Mouse (Mus musculus) cerebellum, postnatal 10 days (tissue): ENCODE results near the gene Lrrc31.
"Not testable (repeated sequence)": the region's sequence is repeated elsewhere in the genome, so short reads cannot be mapped to it uniquely, and the experiment has no call there.

ENCODE experiments used
- DNase-seq, 2 experiments: peaks; one replicate each; pipeline ENCODE4 v3.0.0; 2021; ENCODE audit warnings: mixed read lengths in 2 of 2

Gene Lrrc31

GRCm38 (mm10) chr3:30699711-30700505 is at the start of gene Lrrc31:
Gene Lrrc31 (minus strand): TSS chr3:30699843.
- DNase-seq: not testable (repeated sequence)

GRCm38 (mm10) chr3:30748316-30748715 is 48.7 kb upstream of the Lrrc31 start:
- no peak for DNase-seq

- DNase-seq: no peak
Measured at GRCm38 (mm10) chr3:30746006-30746405, 46.4 kb upstream of the Lrrc31 start, which contains the start of gene Samd7. Gene Samd7 (plus strand): TSS chr3:30746293.

- no peak for DNase-seq
Measured at GRCm38 (mm10) chr3:30742891-30743290, 43.2 kb upstream of the Lrrc31 start.

- DNase-seq: peak; percentile 85 to 86
Measured at GRCm38 (mm10) chr3:30741306-30741705, 41.7 kb upstream of the Lrrc31 start.

GRCm38 (mm10) chr3:30736809-30737208 is 37.2 kb upstream of the Lrrc31 start:
- DNase-seq: peak; percentile 22 to 23

- no peak for DNase-seq
Measured at GRCm38 (mm10) chr3:30729046-30729445, 29.4 kb upstream of the Lrrc31 start.

GRCm38 (mm10) chr3:30727209-30727608 is 27.6 kb upstream of the Lrrc31 start:
- no peak for DNase-seq

- peak; percentile 21 to 23 for DNase-seq
Measured at GRCm38 (mm10) chr3:30725514-30725913, 25.9 kb upstream of the Lrrc31 start.

GRCm38 (mm10) chr3:30724848-30725465 is 25.3 kb upstream of the Lrrc31 start:
- DNase-seq: no peak

GRCm38 (mm10) chr3:30724105-30724824 is 24.6 kb upstream of the Lrrc31 start:
- DNase-seq: no peak

- DNase-seq: peak; percentile 14 to 35
Measured at GRCm38 (mm10) chr3:30723179-30723578, 23.5 kb upstream of the Lrrc31 start.

GRCm38 (mm10) chr3:30722461-30722860 is 22.8 kb upstream of the Lrrc31 start:
- no peak for DNase-seq

- DNase-seq: no peak
Measured at GRCm38 (mm10) chr3:30722036-30722435, 22.4 kb upstream of the Lrrc31 start.

GRCm38 (mm10) chr3:30718649-30719048 is 19.0 kb upstream of the Lrrc31 start:
- DNase-seq: no peak

- DNase-seq: no peak
Measured at GRCm38 (mm10) chr3:30713334-30713733, 13.7 kb upstream of the Lrrc31 start.

GRCm38 (mm10) chr3:30710191-30710590 is 10.5 kb upstream of the Lrrc31 start:
- no peak for DNase-seq

- no peak for DNase-seq
Measured at GRCm38 (mm10) chr3:30706614-30707276, 7.1 kb upstream of the Lrrc31 start.

- no peak for DNase-seq
Measured at GRCm38 (mm10) chr3:30705977-30706376, 6.3 kb upstream of the Lrrc31 start.

GRCm38 (mm10) chr3:30697891-30698290 is 1.8 kb downstream of the Lrrc31 start:
- DNase-seq: no peak

- peak; percentile 75 to 81 for DNase-seq
Measured at GRCm38 (mm10) chr3:30696346-30696745, 3.3 kb downstream of the Lrrc31 start.

GRCm38 (mm10) chr3:30695661-30696060 is 4.0 kb downstream of the Lrrc31 start:
- no peak for DNase-seq

- DNase-seq: no peak
Measured at GRCm38 (mm10) chr3:30690976-30691375, 8.7 kb downstream of the Lrrc31 start.
